Comparison of ENCODE assay signal across 29 mouse cellular contexts in the genomic region with DNA sequence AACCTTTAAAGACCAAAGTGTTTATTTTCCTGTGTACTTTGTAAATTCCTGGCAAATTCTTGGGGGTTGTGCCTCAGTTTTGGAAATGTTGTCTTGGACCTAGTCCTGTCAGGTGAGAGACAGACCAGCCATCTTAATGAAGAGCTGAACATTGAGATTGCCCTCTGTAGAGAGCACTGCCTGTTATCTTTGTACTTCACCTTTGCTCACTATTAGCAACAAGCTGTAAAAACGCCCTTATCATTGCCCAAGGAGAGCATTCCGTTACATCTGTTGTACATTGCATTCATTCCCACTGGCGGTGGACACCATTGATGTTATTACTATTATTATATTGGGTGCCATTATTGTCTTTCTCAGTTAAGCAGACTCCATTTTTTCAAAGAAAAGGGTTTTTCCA. TPM values are rescaled to one million over a fixed set of nuclear protein-coding genes. Genes with fewer than 3 reads are reported as not detected.
DNase-seq lines count a peak whose midpoint lies in the region; ATAC-seq lines count a peak whose summit lies in the region.
"Had no signal": no experiment of that assay in that cellular context is flagged by ENCODE, and none has a peak within 500 bp of the region (broad histone marks: within the 10 kb centered on the region; RNA-seq: fewer than 3 reads in every experiment).

No protein-coding gene starts in this region.

- no peaks in the 10 kb centered on the region for H3K36me3 ChIP-seq in liver, embryonic 11.5 days (ENCODE audit: control insufficient read depth, insufficient read depth, low read length)
- H3K36me3 ChIP-seq in intestine, embryonic 16.5 days (ENCODE audit: control insufficient read depth, insufficient read depth, low read length), result no peaks in the 10 kb centered on the region
- H3K36me3 ChIP-seq in liver, embryonic 13.5 days, result no peaks in the 10 kb centered on the region
- H3K36me3 ChIP-seq in embryonic facial prominence, embryonic 10.5 days (replicated peaks), result no peaks in the 10 kb centered on the region
- H3K36me3 ChIP-seq in midbrain, embryonic 15.5 days (replicated peaks), result no peaks in the 10 kb centered on the region
- H3K36me3 ChIP-seq: forebrain, embryonic 10.5 days had no signal

- H3K27ac ChIP-seq in liver, embryonic 11.5 days (ENCODE audit: low read depth, low read length), result no peak overlapping the region
- no peak overlapping the region for H3K27ac ChIP-seq in intestine, embryonic 16.5 days (ENCODE audit: low read length)
- no peak overlapping the region for H3K27ac ChIP-seq in liver, embryonic 13.5 days
- no peak overlapping the region for H3K27ac ChIP-seq in embryonic facial prominence, embryonic 10.5 days (replicated peaks)
- H3K27ac ChIP-seq in midbrain, embryonic 15.5 days, result no peak overlapping the region
- H3K27ac ChIP-seq: forebrain, embryonic 10.5 days; forebrain, embryonic 13.5 days; heart, adult 2 months; hindbrain, embryonic 14.5 days; hindbrain, postnatal 0 days had no signal

- no peaks in the 10 kb centered on the region for H3K9me3 ChIP-seq in liver, embryonic 11.5 days (ENCODE audit: control insufficient read depth, low read length)
- H3K9me3 ChIP-seq in intestine, embryonic 16.5 days (ENCODE audit: control insufficient read depth, low read length), result no peaks in the 10 kb centered on the region
- H3K9me3 ChIP-seq in liver, embryonic 13.5 days (replicated peaks), result no peaks in the 10 kb centered on the region
- no peaks in the 10 kb centered on the region for H3K9me3 ChIP-seq in embryonic facial prominence, embryonic 10.5 days
- no peaks in the 10 kb centered on the region for H3K9me3 ChIP-seq in midbrain, embryonic 15.5 days
- H3K9me3 ChIP-seq: forebrain, embryonic 10.5 days; forebrain, embryonic 13.5 days had no signal

- H3K4me1 ChIP-seq in liver, embryonic 11.5 days (replicated peaks; ENCODE audit: control insufficient read depth, insufficient read depth, low read length), result no peaks in the 10 kb centered on the region
- peaks cover 12% of the 10 kb centered on the region; the same call in 1 of the 2 replicates for H3K4me1 ChIP-seq in intestine, embryonic 16.5 days (ENCODE audit: control insufficient read depth, insufficient read depth, low read length)
- peaks cover 17% of the 10 kb centered on the region; the same call in 1 of the 2 replicates for H3K4me1 ChIP-seq in liver, embryonic 13.5 days (replicated peaks)
- H3K4me1 ChIP-seq in embryonic facial prominence, embryonic 10.5 days, result no peaks in the 10 kb centered on the region
- no peaks in the 10 kb centered on the region for H3K4me1 ChIP-seq in midbrain, embryonic 15.5 days
- H3K4me1 ChIP-seq: forebrain, embryonic 10.5 days; forebrain, embryonic 13.5 days had no signal

- H3K9ac ChIP-seq in liver, embryonic 11.5 days (ENCODE audit: low read depth, low read length), result no peak overlapping the region
- no peak overlapping the region for H3K9ac ChIP-seq in intestine, embryonic 16.5 days (ENCODE audit: low read depth, low read length)
- H3K9ac ChIP-seq in liver, embryonic 13.5 days, result no peak overlapping the region
- no peak overlapping the region for H3K9ac ChIP-seq in midbrain, embryonic 15.5 days
- H3K9ac ChIP-seq: forebrain, embryonic 13.5 days; hindbrain, embryonic 14.5 days had no signal

- H3K4me2 ChIP-seq in liver, embryonic 11.5 days, result no peak overlapping the region
- no peak overlapping the region for H3K4me2 ChIP-seq in intestine, embryonic 16.5 days (ENCODE audit: low read depth, low read length)
- no peak overlapping the region for H3K4me2 ChIP-seq in liver, embryonic 13.5 days
- H3K4me2 ChIP-seq in midbrain, embryonic 15.5 days, result no peak overlapping the region
- H3K4me2 ChIP-seq: forebrain, embryonic 13.5 days; heart, embryonic 11.5 days; hindbrain, embryonic 14.5 days had no signal

- no peak for DNase-seq in liver, embryonic 11.5 days (ENCODE audit: low spot score)
- DNase-seq in liver, result no peak
- no peak for DNase-seq in liver, embryonic 13.5 days
- peak; percentile 13 for DNase-seq in yolk sac, embryonic 10.5 days (ENCODE audit: low spot score)
- DNase-seq in heart, adult 8-10 months (ENCODE audit: low spot score), result no peak
- DNase-seq in embryonic facial prominence, embryonic 10.5 days (ENCODE audit: low spot score), result no peak
- DNase-seq: adrenal gland, adult 8-10 months; adrenal gland, postnatal 25 days; B cell, adult 2 months; cerebellum, adult 11 months; cerebellum, adult 8-10 months; cerebellum, postnatal 10 days; cerebellum, postnatal 36 days; embryo, embryonic 11 days; gastrocnemius, postnatal 10 days; gastrocnemius, postnatal 36 days; heart, adult 2 months; heart, postnatal 4 days had no signal

- H3K4me3 ChIP-seq in liver, embryonic 11.5 days (ENCODE audit: low read depth, low read length), result no peak overlapping the region
- H3K4me3 ChIP-seq in intestine, embryonic 16.5 days (ENCODE audit: low read length), result no peak overlapping the region
- H3K4me3 ChIP-seq in liver, embryonic 13.5 days (replicated peaks), result no peak overlapping the region
- H3K4me3 ChIP-seq in embryonic facial prominence, embryonic 10.5 days, result no peak overlapping the region
- no peak overlapping the region for H3K4me3 ChIP-seq in midbrain, embryonic 15.5 days
- H3K4me3 ChIP-seq: forebrain, embryonic 10.5 days; forebrain, embryonic 13.5 days; heart, adult 2 months had no signal

- H3K27me3 ChIP-seq in liver, embryonic 11.5 days (replicated peaks; ENCODE audit: control insufficient read depth, insufficient read depth, low read length), result no peaks in the 10 kb centered on the region
- H3K27me3 ChIP-seq in intestine, embryonic 16.5 days (replicated peaks; ENCODE audit: control insufficient read depth, insufficient read depth, low read length), result no peaks in the 10 kb centered on the region
- H3K27me3 ChIP-seq in liver, embryonic 13.5 days, result no peaks in the 10 kb centered on the region
- no peaks in the 10 kb centered on the region for H3K27me3 ChIP-seq in embryonic facial prominence, embryonic 10.5 days (replicated peaks; ENCODE audit: low read depth, poor library complexity, severe bottlenecking)
- H3K27me3 ChIP-seq in midbrain, embryonic 15.5 days (replicated peaks), result no peaks in the 10 kb centered on the region
- H3K27me3 ChIP-seq: CH12.LX; forebrain, embryonic 13.5 days had no signal

- peak; percentile 56 for ATAC-seq in liver, embryonic 11.5 days (replicated peaks; ENCODE audit: low FRiP score)
- ATAC-seq in intestine, embryonic 16.5 days, result peak; percentile 61
- ATAC-seq in liver, embryonic 13.5 days (ENCODE audit: low read depth), result peak; percentile 68
- ATAC-seq in midbrain, embryonic 15.5 days (replicated peaks), result no peak
- ATAC-seq: activated CD4-positive, CD25-positive, alpha-beta regulatory T cell, adult 4 months; forebrain, embryonic 13.5 days; forebrain, embryonic 16.5 days; hindbrain, postnatal 0 days; inflammation-experienced regulatory T-cells, adult 6 months had no signal

- 73% methylated on average over 3 of the region's 3 CpGs for WGBS in liver, embryonic 11.5 days
- 66% methylated on average over 3 of the region's 3 CpGs for WGBS in intestine, embryonic 16.5 days
- WGBS in liver, embryonic 13.5 days (ENCODE audit: insufficient replicate concordance), result 47% methylated on average over 3 of the region's 3 CpGs
- WGBS in embryonic facial prominence, embryonic 10.5 days, result 89% methylated on average over 3 of the region's 3 CpGs
- 91% methylated on average over 3 of the region's 3 CpGs for WGBS in midbrain, embryonic 15.5 days

RNA-seq across cellular contexts. Expression of a gene that starts 40.2 kb away (rescaled TPM):
- 1.5 and 1.7 TPM in 2 replicates for polyA plus RNA-seq in liver, embryonic 11.5 days (2014; fragmentation: Nextera tagmentation; extraction: Ambion mirVana)
- polyA plus RNA-seq in intestine, embryonic 16.5 days (2015; fragmentation: Nextera tagmentation; extraction: Ambion mirVana), result 6.0 and 7.7 TPM in 2 replicates
- polyA plus RNA-seq in liver, embryonic 13.5 days (2015; fragmentation: Nextera tagmentation; extraction: Ambion mirVana), result 1.3 and 1.9 TPM in 2 replicates
- 10 to 100 TPM; 24.1 to 28.2 (median 27.1) TPM for total RNA-seq in heart, adult 8-10 months (2022)
- 1.2 and 1.5 TPM in 2 replicates for polyA plus RNA-seq in embryonic facial prominence, embryonic 10.5 days (2016; fragmentation: Nextera tagmentation; extraction: Ambion mirVana)
- polyA plus RNA-seq in midbrain, embryonic 15.5 days (2015; fragmentation: Nextera tagmentation; extraction: Ambion mirVana), result 2.3 TPM in 2 replicates
